Mouse (Mus musculus): ENCODE results near the gene Olfr309.
"Not testable (repeated sequence)": the region's sequence is repeated elsewhere in the genome, so short reads cannot be mapped to it uniquely, and the experiment has no call there.

Gene Olfr309

GRCm38 (mm10) chr7:86313608-86314007 is at the start of gene Olfr309:
Olfr309 (minus strand) TSS chr7:86313708.
- in situ Hi-C loops (cut with MboI, MseI) = no loop called here

- in situ Hi-C loops (cut with MboI, MseI) = not testable (repeated sequence)
These were observed 32.8 kb upstream of the Olfr309 start for GRCm38 (mm10) chr7:86346296-86346695.

GRCm38 (mm10) chr7:86344253-86344652 is 30.7 kb upstream of the Olfr309 start:
- in situ Hi-C loops (cut with MboI, MseI) = no loop called here

GRCm38 (mm10) chr7:86342881-86343565 is 29.5 kb upstream of the Olfr309 start:
- in situ Hi-C loops (cut with MboI, MseI) = no loop called here

GRCm38 (mm10) chr7:86337486-86337885 is 24.0 kb upstream of the Olfr309 start, which contains the start of gene Olfr307:
Olfr307 (minus strand) TSS chr7:86337586.
- in situ Hi-C loops (cut with MboI, MseI) = no loop called here

GRCm38 (mm10) chr7:86325530-86325929 is 12.0 kb upstream of the Olfr309 start, which contains the start of gene Olfr308:
Olfr308 (minus strand) TSS chr7:86325630.
- in situ Hi-C loops (cut with MboI, MseI) = no loop called here

- in situ Hi-C loops (cut with MboI, MseI) = no loop called here
These were observed 7.8 kb upstream of the Olfr309 start for GRCm38 (mm10) chr7:86321323-86321722.

- in situ Hi-C loops (cut with MboI, MseI) = no loop called here
These were observed 36.4 kb downstream of the Olfr309 start, which contains the start of gene Olfr310 for GRCm38 (mm10) chr7:86277072-86277471. Olfr310 (minus strand) TSS chr7:86277172.
